Mouse (Mus musculus): Measurements from ENCODE around the gene Capza3.

Capza3 gene

DNA sequence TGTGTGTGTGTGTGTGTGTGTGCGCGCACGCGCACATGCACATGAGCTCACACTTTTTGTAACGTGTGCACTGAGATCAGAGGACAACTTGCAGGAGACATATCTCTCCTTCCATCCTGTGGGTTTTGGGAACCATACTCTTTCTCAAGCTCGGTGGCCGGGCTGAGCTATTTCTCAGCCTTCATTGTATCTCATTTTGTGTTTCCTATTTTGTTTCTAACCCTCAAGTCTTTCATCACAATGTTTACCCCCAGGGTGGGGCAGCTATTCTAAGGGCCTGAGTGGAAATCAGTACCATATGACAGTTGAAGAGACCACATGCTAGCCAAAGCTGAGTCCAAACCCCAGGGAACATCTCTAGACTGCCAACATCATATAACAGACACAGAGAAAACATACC is at the start of gene Capza3:
Capza3 (plus strand) TSS at position 301 of the 400 bp plus-strand sequence.
- in situ Hi-C loops (cut with MboI, MseI): no loop called here

DNA sequence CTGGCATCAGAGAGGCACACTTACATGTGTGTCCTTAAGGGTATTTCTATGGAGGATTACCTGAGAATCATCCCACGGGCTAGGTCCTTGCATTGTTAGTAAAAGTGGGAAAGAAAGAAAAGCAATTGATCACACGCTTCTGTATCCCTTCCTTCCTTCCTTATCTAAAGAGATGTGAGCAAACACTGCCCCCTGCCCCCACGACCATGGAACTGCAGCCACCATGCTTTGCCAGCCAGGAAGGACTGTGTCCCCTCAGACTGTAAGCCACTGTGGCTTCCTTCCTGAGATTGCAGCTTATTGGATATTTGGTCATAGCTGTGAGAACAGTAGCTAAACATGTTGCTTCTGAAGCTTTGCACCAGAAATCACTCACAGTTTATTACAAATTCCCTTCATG is 35.9 kb upstream of the Capza3 start:
- in situ Hi-C loops (cut with MboI, MseI): no loop called here

DNA sequence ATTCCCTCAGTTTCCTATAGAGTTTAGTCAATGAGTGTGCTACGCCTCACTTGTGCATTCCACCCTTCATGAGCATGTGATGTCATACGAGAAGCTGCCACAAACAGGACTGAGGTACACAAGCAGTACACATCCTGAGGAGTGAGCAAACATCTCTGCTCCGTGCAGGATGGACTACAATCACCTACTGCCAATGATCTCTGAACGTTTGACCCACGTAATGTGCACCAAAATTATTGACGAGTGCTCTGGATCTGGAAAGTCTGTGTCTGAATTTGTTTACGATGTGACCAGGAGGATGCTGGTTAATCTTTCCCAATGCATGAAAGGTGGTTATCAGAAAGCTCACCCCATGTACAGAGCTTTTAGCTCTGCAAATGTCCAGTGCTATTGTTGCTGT is 16.6 kb upstream of the Capza3 start:
- in situ Hi-C loops (cut with MboI, MseI): no loop called here

DNA sequence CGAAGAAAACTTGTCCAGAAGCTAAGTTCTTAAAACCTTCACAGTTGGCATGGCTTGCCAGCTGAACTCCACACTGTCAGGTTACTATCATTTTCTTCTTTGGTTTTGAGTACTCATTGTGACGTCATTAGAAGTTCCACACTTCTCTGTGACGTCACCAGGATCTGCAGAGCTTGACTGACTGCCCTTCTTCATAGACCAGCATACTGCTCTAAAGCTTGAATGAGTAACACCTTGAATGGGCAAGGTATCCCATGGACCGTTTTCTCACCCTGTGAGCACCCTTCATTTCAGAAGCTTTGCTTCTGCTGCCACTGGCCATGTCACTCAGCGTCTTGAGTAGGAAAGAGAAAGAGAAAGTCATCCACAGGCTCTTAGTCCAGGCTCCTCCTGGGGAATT is 305 bp downstream of the Capza3 start, which contains the start of gene Plcz1:
Plcz1 (minus strand) TSS at position 101 of the 400 bp plus-strand sequence.
- in situ Hi-C loops (cut with MboI, MseI): no loop called here

DNA sequence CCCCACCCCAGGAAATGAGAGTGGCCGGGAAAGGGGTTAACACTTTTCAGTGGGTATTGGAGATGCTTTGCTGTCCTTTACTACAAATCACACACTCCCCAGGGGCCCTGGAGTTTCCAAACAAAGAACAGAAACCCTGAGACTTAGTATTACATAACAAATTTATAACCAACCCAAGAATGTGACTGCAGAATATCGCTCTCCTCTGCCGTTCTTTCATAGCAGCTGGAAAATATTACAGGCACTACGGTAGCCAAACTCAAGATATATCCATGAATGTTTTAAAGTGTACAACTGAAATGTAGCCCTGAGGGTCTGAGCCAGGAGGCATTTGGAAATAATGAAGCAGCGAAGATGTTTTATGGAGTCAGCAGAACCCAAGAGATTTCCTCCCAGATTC is 10.4 kb downstream of the Capza3 start:
- in situ Hi-C loops (cut with MboI, MseI): no loop called here

DNA sequence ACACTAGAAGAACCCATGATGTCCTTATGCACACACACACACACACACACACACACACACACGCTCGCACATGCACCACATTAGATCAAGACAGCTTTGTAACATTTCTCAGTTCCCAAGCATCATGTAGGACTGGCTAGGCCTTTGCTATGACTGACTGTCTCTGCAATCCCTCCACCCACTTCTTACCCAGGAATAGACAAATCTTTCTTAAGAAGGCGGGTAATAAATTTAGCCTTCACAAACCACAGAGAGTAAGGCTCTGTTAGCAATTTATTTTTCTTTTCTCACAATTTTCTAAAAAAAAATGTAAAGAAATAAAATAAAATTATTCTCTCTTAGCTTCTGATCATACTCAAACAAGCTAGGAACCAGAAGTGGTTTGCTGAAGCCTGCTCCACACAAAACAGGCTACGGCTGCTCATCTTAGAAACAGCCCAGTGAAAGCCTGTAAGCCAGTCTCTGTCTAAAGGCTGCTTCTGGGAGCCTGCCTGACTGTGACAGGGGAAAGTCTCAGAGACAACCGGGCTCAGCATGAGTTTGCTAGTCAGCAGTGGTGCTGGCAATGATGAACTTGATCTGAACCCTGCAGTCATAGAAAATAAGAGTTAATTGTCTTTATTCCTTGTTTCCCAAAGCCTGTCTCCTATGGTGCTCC is 13.3 kb downstream of the Capza3 start:
- in situ Hi-C loops (cut with MboI, MseI): no loop called here

DNA sequence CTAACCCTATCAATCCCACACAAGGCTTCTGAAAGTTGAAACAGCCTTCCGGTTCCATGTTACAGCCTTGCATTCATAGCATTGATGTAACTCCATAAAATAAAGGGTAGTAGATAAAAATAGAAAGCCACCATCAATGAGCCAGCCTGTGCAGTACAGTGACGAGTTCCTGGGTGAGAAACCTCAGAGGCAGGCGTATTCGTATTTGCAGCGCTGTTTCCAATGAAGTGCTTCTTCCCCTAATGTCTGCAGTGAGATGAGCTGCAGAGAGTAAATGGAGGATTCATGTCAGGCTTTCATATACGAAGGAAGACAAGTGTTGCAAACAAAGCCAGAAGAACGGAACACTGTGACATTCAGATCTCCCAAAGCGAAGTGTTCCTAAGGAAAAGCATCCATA is 28.1 kb downstream of the Capza3 start:
- in situ Hi-C loops (cut with MboI, MseI): no loop called here

DNA sequence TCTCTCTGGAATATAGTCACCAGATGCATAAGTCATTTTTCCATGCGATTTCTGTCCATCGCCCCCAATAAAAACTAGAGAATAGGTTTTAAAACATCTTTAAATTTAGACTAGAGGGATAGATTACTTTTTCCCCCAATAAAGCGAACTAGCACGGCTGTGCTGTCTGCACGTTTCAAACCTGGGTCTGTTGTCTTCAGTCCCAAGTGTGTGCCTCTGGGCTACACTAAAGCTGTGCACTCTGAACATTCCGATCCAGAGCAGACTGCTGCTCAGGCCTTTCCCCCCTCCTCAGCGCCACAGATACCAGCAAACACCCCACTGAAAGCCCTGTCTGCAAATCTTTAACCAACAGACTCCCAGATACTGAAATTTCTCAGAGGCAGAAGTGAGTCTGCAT is 39.9 kb downstream of the Capza3 start:
- in situ Hi-C loops (cut with MboI, MseI): no loop called here

DNA sequence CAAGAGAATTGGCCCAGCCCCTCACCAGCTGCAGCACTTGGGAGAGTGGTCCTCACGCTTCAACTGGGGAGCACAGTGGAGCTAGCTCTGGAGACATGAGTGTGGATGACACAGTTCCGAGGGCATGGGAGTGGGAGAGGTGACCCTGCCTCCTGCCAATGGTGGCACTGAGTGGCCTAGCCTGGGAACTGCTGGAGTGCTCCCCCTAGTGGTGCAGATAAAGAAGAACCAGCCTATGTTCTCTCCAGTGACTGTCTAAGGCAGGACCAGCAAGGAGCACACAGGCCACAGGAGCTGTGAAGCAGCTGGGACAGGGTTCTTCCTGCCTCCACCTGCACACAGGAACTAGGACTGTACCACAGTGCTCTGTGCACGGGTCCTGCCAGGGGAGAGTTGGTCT is 40.7 kb downstream of the Capza3 start:
- in situ Hi-C loops (cut with MboI, MseI): no loop called here

DNA sequence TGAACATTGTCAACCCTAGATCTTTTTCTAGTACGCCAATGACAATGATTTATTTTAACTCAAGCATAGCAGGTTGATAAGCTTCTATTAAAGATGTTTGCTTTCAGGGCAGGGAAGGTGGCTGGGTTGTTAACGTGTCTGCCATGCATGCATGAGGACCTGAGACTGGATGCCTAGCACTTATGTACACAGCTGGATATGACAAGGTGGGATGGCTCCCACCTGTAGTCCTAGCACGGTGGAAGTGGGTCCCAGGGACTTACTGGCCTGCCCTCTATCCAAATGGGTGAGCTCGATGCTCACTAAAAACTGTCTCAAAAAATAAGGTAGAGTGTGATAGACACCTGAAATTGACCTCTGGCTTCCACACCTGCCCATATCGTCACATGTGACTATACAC is 48.8 kb downstream of the Capza3 start:
- in situ Hi-C loops (cut with MboI, MseI): no loop called here
